Mouse (Mus musculus): ENCODE measurements around the gene Asb8.

DNA sequence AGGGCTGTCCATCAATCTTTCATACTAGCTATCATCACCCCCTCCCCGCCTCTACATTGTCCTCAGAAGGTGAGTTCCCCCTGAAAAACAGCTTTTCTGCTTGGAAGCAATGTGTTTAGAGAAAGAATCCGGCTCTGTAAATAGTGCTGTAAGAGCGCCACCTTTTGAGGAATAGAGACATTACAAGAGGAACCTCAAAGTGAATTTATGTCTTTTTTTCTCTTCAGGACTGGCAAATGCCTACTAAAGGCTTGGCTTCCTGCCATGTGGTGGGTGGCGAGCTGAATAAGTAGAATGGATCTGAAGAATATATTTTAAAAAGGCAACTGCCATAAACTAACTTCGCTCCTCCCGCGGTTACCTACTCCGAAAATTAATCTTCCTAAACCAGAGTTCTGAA is 8.4 kb upstream of the Asb8 start:
- TF ChIP-seq POLR2A (IDR thresholded peaks at IDR 0.05; ENCODE audit: borderline replicate concordance, low read depth, low read length): no peak
- no peak for TF ChIP-seq CTCF (IDR thresholded peaks at IDR 0.05; ENCODE audit: low read depth, low read length)
